Mouse (Mus musculus): ENCODE measurements around the gene Utrn. TPM values are rescaled to one million over a fixed set of nuclear protein-coding genes. Genes with fewer than 3 reads are reported as not detected.

Utrn gene
- total and polyA plus RNA-seq, 2 experiments from 2014 or later, result 48.4 to 61.6 TPM

- no peaks in the 10 kb centered on the region for H3K36me3 ChIP-seq (replicated peaks; ENCODE audit: control insufficient read depth, insufficient read depth, low read length)
Measured at GRCm38 (mm10) chr10:12903440-12904139, 34.4 kb upstream of the Utrn start.

DNA sequence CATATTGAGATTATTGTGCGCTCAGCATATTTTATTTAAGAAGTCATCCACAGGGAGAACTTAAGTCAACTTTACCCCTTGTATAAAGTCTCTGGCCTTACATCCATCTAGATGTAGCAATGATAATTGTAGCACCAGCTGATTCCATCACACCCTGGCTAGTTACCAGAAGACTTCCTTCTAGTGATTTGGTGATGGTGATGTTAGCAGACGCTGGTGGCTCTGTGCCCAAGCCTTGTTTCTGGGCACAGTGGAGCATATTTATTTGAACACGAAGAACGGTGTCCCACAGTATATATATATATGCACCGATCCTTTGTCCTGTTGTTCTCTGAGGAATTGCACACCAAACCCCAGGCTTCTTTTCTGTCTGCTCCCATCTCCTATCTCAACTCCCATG, 30.7 kb upstream of the Utrn start:
- ATAC-seq (ENCODE audit: insufficient read depth, low read depth), result no peak
- Histone ChIP-seq H3K27me3 (ENCODE audit: control insufficient read depth, insufficient read depth, low read length) (no peaks in the 10 kb centered on the region), H3K36me3 (replicated peaks; ENCODE audit: control insufficient read depth, insufficient read depth, low read length) (no peaks in the 10 kb centered on the region), H3K9me3 (replicated peaks; ENCODE audit: control insufficient read depth, low read length) (no peaks in the 10 kb centered on the region), H3K27ac (ENCODE audit: low read depth) (no peak overlapping the region), H3K4me2 (ENCODE audit: low read depth, low read length) (no peak overlapping the region), H3K9ac (replicated peaks; ENCODE audit: low read depth, low read length) (no peak overlapping the region), H3K4me3 (ENCODE audit: low read depth, low read length) (no peak overlapping the region), H3K4me1 (ENCODE audit: control insufficient read depth, insufficient read depth) (no peaks in the 10 kb centered on the region)
- no peak for TF ChIP-seq CTCF (IDR thresholded peaks at IDR 0.05; ENCODE audit: low read depth)
- TF ChIP-seq EP300 (IDR thresholded peaks at IDR 0.05; ENCODE audit: low read depth), result no peak
- 89% methylated on average over 5 of the region's 5 CpGs for WGBS
- DNase-seq (ENCODE audit: low spot score), result no peak

More at GRCm38 (mm10) chr10:12903440-12904139, 34.4 kb upstream of the Utrn start:
- WGBS, result 68% methylated on average over 5 of the region's 5 CpGs
- Histone ChIP-seq H3K27ac (ENCODE audit: low read depth) (no peak overlapping the region), H3K9me3 (replicated peaks; ENCODE audit: control insufficient read depth, low read length) (no peaks in the 10 kb centered on the region), H3K27me3 (ENCODE audit: control insufficient read depth, insufficient read depth, low read length) (no peaks in the 10 kb centered on the region), H3K4me3 (ENCODE audit: low read depth, low read length) (no peak overlapping the region), H3K4me2 (ENCODE audit: low read depth, low read length) (no peak overlapping the region), H3K4me1 (ENCODE audit: control insufficient read depth, insufficient read depth) (no peaks in the 10 kb centered on the region), H3K9ac (replicated peaks; ENCODE audit: low read depth, low read length) (no peak overlapping the region)
- DNase-seq (ENCODE audit: low spot score) (no peak), ATAC-seq (ENCODE audit: insufficient read depth, low read depth) (no peak)
- no peak for TF ChIP-seq CTCF (IDR thresholded peaks at IDR 0.05; ENCODE audit: low read depth)
- no peak for TF ChIP-seq EP300 (IDR thresholded peaks at IDR 0.05; ENCODE audit: low read depth)

DNA sequence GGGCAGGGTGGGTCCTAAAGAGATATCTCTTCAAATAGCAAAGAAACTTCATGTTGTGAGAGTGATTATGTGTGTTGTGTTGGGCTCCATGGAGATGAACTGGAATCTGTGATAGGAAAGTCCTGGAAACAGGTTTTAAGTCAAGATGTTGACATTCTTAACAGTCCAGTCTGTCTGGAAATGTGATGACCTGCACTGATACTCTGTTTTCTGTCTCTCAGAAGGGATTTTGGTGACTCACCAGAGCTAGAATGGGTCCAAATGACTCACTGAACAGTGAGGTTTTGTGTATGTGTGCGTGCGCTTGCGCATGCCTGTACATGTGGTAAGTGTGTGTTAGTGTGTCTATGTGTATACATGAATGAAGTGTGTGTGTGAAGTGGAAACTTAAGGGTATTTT, 24.2 kb upstream of the Utrn start:
- ATAC-seq (ENCODE audit: insufficient read depth, low read depth) (no peak), DNase-seq (ENCODE audit: low spot score) (no peak)
- Histone ChIP-seq H3K9me3 (replicated peaks; ENCODE audit: control insufficient read depth, low read length) (no peaks in the 10 kb centered on the region), H3K4me3 (ENCODE audit: low read depth, low read length) (no peak overlapping the region), H3K4me1 (ENCODE audit: control insufficient read depth, insufficient read depth) (0 out of 2 replicates have a peak, but pooled peaks cover 5% of the 10 kb centered on the region), H3K27ac (ENCODE audit: low read depth) (no peak overlapping the region), H3K9ac (replicated peaks; ENCODE audit: low read depth, low read length) (no peak overlapping the region), H3K4me2 (ENCODE audit: low read depth, low read length) (no peak overlapping the region), H3K36me3 (replicated peaks; ENCODE audit: control insufficient read depth, insufficient read depth, low read length) (no peaks in the 10 kb centered on the region), H3K27me3 (ENCODE audit: control insufficient read depth, insufficient read depth, low read length) (no peaks in the 10 kb centered on the region)
- 98% methylated on average over 3 of the region's 3 CpGs for WGBS
- TF ChIP-seq EP300 (IDR thresholded peaks at IDR 0.05; ENCODE audit: low read depth), result no peak
- no peak for TF ChIP-seq CTCF (IDR thresholded peaks at IDR 0.05; ENCODE audit: low read depth)

GRCm38 (mm10) chr10:12888373-12888772, 19.2 kb upstream of the Utrn start:
- TF ChIP-seq EP300 (IDR thresholded peaks at IDR 0.05; ENCODE audit: low read depth) (no peak), CTCF (IDR thresholded peaks at IDR 0.05; ENCODE audit: low read depth) (no peak)
- Histone ChIP-seq H3K9me3 (replicated peaks; ENCODE audit: control insufficient read depth, low read length) (no peaks in the 10 kb centered on the region), H3K4me1 (ENCODE audit: control insufficient read depth, insufficient read depth) (peaks cover 13% of the 10 kb centered on the region), H3K9ac (replicated peaks; ENCODE audit: low read depth, low read length) (no peak overlapping the region), H3K27me3 (ENCODE audit: control insufficient read depth, insufficient read depth, low read length) (no peaks in the 10 kb centered on the region), H3K27ac (ENCODE audit: low read depth) (no peak overlapping the region), H3K4me2 (ENCODE audit: low read depth, low read length) (0 out of 2 replicates have a peak overlapping the region, but pooled peaks have one; percentile 18), H3K36me3 (replicated peaks; ENCODE audit: control insufficient read depth, insufficient read depth, low read length) (no peaks in the 10 kb centered on the region), H3K4me3 (ENCODE audit: low read depth, low read length) (no peak overlapping the region)
- peak; percentile 36 for DNase-seq (ENCODE audit: low spot score)
- ATAC-seq (ENCODE audit: insufficient read depth, low read depth), result peak; percentile 49; the same call in 1 of the 2 replicates
- WGBS, result 51% methylated on average over 13 of the region's 13 CpGs

GRCm38 (mm10) chr10:12887792-12888191, 18.6 kb upstream of the Utrn start:
- WGBS, result 37% methylated on average over 2 of the region's 2 CpGs
- Histone ChIP-seq H3K4me1 (ENCODE audit: control insufficient read depth, insufficient read depth) (peaks cover 13% of the 10 kb centered on the region), H3K36me3 (replicated peaks; ENCODE audit: control insufficient read depth, insufficient read depth, low read length) (no peaks in the 10 kb centered on the region), H3K4me3 (ENCODE audit: low read depth, low read length) (no peak overlapping the region), H3K4me2 (ENCODE audit: low read depth, low read length) (no peak overlapping the region), H3K27me3 (ENCODE audit: control insufficient read depth, insufficient read depth, low read length) (no peaks in the 10 kb centered on the region), H3K27ac (ENCODE audit: low read depth) (no peak overlapping the region), H3K9me3 (replicated peaks; ENCODE audit: control insufficient read depth, low read length) (no peaks in the 10 kb centered on the region), H3K9ac (replicated peaks; ENCODE audit: low read depth, low read length) (no peak overlapping the region)
- ATAC-seq (ENCODE audit: insufficient read depth, low read depth), result no peak
- TF ChIP-seq EP300 (IDR thresholded peaks at IDR 0.05; ENCODE audit: low read depth) (no peak), CTCF (IDR thresholded peaks at IDR 0.05; ENCODE audit: low read depth) (no peak)
- DNase-seq (ENCODE audit: low spot score), result no peak
